Mouse (Mus musculus): ENCODE data around the gene Ube2g2.

Gene Ube2g2

DNA sequence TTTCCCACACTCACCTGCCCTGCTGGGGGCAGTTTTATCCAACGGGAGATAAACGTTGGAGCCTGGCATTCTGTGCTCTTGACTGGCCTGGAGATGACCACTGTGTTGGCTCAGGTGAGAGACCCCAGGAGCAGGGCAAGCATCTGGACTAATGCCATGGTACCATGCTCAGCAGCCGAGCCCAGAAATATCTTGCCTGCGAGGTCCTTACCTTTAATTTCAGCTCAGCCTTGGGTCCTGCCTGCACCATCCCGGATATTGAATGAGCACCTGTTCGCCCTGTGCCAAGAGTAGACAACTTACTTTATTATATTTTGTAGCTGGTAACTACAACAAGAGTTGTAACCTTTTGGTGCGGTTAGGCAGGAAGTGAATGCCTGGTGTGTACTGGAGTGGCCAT lies 15.2 kb upstream of the Ube2g2 start:
- no peak for DNase-seq (ENCODE audit: low spot score)

DNA sequence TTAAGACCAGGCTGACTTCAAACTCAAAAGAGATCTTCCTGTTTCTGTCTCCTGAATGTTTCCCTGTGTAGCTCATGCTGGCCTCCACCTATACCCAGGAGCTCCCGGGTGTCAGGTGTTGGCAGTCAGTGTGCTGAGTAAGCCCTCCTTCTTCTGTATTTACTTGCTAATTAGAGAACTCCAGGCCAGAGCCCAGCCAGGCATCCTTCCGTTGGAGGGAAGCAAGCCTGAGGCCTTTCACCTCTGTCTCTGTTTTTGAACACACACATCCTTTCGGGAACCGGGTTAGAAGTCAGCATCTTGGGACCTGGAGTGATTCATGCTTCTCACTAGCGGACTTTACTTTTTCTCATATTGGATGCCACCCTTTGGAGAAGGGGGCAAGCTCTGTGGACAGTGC lies 14.6 kb upstream of the Ube2g2 start:
- DNase-seq (ENCODE audit: low spot score): no peak

DNA sequence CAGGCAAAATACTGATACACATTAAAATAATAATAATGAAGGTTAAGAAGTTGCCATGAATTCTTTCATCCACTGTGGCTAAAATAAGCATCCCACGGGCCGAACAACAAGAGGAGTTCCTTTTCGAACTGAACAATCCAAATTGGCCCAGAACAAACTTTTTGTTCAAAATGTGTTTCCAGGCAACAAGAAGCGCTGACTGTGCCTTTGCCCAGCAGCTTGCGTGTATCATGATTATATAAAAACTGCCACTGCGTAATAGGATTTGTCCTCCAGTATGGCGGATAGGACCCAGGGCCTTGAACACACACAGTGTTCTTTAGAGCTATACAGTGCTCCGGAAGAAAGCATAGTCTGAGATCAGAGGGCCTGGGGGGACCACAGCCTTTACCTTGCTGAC lies 13.5 kb upstream of the Ube2g2 start:
- DNase-seq (ENCODE audit: low spot score): no peak

DNA sequence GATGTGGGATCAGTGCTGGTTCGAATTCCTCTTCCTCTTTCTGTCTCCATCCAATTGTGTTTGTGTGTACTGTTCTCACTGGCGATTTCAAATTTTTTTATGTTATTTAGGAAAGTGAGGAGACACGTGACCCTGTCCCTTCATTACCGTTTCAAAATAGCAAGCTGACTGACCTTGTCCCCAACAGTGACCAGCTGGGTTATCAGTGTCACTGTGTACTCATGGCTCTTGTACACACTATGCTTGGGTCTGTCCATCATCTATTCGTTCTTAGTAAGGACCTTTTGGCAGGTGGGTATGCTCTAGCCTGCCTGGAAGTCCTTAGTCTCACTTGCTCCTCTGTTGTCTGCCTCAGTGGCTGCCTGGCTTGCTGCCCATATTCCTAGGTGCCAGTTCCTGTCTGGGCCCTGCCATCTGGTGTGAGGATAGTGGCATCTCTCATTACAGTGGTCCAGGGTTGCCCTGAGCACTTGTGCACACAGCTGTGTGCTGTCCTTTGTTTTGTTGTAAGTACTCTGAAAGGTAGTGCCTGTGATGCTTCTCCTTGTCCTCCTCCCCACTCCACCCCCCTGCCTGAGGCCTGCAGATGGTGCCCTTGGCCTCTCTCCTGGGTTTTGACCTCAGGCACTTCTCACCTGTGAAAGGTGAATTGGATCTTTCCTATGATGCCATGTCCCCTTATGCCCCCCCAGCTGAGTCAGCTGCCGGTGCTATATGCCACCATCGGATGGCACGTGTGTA lies 11.7 kb upstream of the Ube2g2 start:
- DNase-seq (ENCODE audit: low spot score): no peak

DNA sequence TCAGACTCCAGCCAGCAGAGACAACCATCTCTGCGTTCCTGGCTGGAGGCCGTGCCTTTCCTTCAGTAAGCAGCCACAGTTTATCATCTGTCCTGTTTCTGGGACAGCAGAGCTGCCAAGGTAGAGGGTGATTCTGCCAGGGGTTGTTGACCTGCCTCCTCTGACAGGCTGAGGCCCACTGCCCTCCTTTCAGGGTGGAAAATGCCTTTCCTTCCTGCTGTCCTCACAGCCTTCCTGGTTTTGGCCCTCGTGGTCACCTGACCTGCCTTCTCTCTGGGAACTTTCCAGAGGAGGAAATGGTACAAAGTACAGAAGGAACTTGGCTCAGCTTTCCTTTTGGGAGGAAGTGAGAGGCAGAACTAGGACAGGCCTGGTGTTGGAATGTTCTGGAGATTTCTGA lies 8.7 kb upstream of the Ube2g2 start:
- no peak for DNase-seq (ENCODE audit: low spot score)

DNA sequence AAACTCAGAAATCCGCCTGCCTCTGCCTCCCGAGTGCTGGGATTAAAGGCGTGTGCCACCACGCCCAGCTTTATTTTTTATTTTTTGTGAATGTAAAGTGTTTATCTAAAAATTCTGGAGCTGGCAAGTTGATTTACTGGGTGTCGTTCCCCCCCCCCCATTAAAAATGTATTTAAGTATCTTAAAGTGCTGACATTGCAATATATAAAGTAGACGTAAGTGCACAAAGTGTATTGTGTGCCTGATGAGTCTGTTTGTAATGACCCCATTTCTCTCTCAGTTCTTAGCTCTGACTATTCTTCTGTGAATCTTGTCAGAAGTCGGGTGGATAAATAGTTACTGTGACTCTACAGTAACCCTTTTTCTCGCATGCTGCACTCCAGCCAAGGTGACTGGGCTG lies 6.4 kb upstream of the Ube2g2 start:
- DNase-seq (ENCODE audit: low spot score): no peak

DNA sequence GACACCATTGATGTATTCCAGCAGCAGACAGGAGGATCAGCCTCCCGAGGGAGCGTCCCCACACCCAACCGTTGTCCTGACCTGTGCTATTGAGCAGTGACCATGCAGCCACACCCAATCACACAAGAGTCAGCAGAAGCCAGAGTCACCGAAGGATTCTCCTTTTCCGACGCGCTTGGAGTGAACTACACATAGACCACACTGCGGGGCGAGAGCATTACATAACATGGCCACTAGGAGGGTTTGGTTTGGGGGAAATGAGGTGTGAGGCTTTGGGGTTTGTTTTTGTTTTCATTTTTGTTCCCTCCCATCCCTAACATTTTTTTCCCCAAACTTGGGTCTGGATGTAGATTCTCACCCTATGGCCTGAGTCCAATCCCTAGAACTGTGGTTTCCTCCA lies 5.9 kb upstream of the Ube2g2 start:
- DNase-seq (ENCODE audit: low spot score): no peak

DNA sequence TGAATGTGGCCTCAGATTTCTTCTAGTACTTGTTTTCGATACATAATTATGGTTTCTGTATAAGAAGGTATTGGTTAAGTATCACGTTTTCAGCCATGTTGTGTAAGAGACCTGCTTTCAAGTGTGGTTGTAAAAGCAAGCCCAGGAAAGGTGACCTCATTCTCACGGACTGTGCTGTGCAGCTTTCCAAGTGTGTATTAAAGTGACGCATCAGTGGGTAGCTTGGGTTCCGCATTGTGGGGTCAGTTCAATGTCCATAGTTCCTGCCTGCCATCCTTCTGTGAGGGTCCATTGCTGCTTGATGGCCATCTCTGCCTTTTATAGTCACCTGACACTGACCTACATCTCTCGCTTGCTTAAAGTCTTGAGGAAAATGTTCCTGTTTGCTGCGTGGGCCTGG lies 5.1 kb upstream of the Ube2g2 start:
- DNase-seq (ENCODE audit: low spot score): no peak

DNA sequence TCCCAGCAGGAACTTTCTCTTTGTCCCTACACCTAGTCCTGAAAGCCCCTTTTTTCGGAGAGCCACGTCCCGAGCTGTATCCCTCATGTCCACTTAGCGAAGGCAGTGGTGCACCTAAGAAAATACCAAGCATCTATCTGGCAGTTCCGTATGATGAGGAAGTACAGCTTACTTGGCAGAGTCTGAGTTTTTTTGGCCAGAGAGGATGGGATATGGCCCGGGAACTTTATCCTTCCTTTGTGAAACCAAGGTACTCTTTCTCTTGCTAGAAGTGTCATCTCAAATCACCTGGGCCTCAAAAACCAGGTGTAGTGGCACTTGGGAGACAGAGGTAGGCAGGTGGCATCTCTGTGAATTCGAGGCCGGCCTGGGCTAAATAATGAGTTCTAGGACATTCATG lies 529 bp upstream of the Ube2g2 start:
- no peak for DNase-seq (ENCODE audit: low spot score)

DNA sequence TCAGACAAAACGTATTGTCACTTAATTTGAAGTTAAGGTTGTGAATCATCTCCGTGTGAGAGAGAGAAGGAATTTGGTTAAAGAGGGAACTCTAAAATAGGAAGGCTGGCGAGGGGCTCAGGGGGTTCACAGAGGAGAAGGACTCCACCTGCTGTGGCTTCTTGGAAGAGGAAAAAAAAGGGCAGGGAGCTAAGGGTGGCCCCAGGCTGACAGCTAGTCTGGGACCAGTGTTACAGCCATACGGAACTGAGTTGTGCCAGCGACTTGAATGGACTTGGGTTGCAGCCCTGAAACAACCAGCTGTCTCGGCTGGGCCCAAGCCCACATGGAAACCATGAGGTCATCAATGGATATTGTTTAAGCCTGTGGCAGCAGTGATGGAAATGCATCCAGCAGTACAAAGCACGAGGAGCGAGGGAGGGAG lies 1.0 kb downstream of the Ube2g2 start:
- no peak for DNase-seq (ENCODE audit: low spot score)

DNA sequence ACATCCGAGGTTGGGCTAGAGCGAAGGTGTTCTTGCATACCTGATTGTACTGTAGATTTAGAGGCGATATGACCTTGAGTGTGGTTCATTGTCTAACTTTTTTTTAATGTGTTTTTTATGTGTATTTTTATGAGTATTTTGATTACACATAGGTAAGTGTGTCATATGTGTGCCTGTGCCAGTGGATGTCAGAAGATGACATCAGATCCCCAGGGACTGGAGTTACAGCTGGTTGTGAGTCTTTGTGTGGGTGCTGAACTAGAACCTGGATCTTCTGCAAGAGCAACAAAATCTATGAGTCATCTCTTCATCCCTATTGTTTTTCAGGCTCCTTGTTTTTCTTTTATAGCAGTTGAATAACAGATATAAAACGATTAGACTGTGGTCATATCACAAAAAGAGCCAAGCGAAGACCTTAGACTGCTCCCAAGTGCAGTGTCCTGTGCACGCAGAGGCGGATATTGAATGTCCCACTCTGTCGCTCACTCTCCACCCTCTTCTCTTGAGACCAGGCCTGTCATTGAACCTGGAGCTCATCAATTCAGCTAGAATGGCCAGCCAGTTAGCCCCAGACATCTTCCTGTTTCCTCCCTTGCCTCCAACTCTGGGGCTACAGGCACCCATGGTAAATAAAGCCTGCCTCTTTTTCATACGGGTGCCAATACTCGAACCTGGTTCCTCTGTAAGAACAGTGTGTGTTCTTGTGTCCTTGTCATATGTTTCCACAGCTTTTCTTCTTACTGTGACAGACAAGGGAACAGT lies 1.7 kb downstream of the Ube2g2 start:
- DNase-seq (ENCODE audit: low spot score): no peak

DNA sequence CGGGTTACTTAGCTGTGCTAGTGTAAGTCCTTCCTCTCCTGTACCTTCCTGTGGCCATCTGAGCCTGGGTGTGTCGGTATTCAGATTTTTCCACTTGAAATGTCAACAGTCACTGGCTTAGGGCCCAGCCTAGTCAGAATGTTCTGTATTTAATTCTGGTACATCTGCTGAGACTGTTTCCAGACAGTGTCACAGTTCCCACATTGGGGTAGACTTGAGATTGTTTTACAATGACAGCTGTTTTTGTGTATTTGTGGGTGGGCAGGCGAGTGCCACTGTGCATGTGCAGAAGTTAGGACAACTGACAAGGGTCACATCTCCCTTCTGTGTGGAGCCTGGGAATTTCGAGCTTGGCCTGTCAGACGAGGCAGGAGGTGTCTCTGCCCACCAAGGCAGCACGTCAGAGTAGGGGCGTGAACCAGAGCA lies 2.5 kb downstream of the Ube2g2 start:
- no peak for DNase-seq (ENCODE audit: low spot score)

DNA sequence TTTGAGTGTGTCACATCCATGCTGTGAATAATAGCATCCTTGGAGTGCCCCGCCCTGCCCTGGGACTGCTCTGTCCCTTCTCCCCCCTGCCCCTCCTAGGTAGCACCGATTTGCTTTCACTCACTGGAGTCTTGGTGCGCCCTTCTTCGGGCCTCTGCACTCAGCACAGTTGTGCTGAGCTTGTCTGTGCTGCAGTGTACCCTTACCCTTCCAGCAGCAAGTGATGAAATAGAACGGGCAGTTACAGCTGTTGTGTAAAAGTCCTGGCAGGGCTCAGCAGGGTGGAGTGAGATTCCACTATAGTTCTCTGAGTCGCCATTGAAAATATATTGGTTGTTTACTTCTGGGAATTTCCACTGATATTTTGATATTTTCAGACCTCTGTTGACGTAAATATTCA lies 4.0 kb downstream of the Ube2g2 start:
- DNase-seq (ENCODE audit: low spot score): no peak

DNA sequence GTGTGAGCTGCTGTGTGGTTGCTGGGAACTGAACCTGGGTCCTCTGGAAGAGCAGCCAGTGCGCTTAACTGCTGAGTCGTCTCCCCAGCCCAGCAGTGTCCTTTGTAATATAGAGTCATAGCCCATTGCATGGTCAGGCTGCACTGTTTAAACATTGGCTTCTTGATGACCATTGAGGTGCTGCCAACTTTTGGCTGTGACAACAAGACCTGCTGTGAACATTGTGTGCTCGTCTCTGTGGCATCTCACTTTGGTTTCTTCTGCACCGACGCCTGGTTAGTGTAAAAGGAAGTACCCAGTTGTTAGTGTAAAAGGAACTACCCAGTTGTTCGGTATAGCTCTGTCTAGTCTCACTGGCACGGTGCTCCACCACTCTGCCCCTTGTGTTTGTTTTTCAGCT lies 4.5 kb downstream of the Ube2g2 start:
- no peak for DNase-seq (ENCODE audit: low spot score)

DNA sequence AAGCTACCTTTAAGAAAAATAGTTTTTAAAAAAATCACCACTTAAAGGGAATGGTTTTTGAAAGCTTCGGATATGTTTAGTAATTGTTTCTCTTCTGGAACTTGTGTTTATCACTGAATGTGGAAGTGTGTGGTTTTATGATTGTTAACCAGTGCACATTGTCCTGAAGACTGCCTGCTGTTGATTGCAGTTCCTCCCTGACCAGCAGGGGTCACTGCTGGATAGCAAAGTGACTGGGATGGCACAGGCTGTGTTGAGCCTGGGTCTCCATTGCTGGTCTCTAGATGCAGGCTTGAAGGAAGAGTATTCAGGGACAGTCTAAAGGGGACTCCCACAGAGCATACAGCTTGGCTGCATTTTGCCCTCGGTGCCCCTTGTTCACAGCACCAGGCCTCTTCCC lies 5.4 kb downstream of the Ube2g2 start:
- DNase-seq (ENCODE audit: low spot score): peak; percentile 73

DNA sequence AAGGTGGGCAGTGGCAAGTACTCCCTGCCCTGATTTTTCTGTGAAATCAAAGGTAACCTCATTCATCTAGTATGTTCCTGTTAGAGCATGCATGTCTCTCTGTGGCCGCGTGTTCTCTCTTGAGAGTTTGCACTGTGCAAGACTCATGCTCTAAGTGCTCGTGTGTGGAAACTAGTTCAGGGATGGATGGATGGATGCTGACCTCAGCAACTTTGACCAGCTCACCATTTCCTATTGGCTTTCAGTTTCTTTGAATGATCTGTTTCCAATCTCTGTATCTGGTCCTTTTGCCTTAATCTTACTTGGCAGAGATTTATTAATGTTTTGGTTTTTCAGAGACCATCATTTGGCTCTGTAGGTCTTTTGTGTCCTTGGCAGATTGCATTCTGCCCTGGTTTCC lies 7.1 kb downstream of the Ube2g2 start:
- no peak for DNase-seq (ENCODE audit: low spot score)

DNA sequence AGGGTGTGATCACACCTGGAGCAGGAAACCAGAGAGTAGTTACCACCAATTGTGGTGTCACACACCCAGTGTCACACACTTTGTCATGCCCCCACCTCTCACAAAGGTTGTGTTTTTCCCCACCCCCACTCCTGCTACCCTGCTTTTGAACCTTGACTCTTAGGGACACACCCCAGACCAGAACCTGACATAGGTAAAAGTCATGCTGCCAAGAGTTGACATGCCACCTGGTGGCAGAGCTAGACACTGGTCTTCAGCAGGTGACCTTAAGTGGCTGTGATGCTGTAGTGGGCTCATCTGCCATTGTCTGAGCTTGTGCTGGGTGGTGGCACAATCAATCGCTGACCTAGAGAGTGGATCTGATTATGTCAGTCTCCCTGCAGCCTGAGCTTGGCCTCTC lies 7.9 kb downstream of the Ube2g2 start:
- no peak for DNase-seq (ENCODE audit: low spot score)

DNA sequence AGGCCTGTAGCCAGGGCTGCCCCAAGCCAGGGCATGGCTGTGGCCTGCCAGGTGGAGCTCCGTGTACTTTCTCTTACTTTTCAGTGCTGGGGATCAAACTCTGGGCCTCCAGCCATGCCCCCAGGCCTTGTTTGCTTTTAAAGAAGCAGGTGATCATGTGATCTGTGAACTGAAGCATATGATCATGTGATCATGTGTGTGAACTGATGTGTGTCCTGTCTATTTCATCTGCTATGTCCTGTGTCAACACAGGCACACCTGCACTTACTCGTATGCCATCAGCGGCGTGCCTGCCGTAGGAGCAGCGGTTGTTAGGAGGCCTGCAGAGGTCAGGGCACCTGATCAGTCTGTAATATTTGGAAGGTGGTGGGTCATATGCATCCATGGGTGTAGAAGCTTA lies 11.9 kb downstream of the Ube2g2 start:
- no peak for DNase-seq (ENCODE audit: low spot score)

DNA sequence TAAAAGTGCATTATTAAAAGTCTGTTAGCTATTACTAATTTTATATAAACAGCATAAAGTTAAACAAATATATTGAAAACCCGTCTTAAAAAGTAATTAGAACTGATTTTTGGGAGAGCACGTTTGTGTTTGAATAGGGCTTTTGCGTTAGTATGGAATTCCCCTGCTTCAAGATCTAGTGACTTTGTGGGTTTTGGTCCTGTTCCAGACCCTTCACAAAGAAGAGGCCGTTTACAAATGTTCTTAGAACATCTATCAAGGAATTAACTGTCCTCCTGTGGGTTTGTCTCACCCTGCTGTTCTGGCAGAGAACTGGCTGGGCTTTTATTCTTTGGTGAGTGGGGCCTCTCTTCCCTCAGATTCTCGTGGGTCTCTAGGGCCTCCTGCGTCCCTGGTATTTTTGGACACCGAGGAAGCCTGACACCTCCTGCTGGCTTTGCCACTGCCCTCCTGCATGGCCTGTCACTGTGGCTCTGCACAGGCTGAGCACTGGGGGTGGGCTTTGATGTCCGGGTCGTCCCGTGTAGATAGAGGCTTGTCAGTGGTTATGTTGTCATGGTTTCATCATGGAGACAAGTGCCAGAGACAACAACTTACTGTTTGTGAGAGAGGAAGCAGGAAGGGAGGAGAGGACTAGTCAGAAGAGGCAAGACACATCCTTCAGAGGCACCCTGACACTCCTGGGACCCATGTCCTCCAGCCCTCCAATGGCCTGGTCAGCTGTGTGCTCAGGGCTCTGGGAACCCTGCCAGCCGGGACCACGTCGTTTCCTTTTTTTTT lies 12.6 kb downstream of the Ube2g2 start:
- DNase-seq (ENCODE audit: low spot score): no peak

DNA sequence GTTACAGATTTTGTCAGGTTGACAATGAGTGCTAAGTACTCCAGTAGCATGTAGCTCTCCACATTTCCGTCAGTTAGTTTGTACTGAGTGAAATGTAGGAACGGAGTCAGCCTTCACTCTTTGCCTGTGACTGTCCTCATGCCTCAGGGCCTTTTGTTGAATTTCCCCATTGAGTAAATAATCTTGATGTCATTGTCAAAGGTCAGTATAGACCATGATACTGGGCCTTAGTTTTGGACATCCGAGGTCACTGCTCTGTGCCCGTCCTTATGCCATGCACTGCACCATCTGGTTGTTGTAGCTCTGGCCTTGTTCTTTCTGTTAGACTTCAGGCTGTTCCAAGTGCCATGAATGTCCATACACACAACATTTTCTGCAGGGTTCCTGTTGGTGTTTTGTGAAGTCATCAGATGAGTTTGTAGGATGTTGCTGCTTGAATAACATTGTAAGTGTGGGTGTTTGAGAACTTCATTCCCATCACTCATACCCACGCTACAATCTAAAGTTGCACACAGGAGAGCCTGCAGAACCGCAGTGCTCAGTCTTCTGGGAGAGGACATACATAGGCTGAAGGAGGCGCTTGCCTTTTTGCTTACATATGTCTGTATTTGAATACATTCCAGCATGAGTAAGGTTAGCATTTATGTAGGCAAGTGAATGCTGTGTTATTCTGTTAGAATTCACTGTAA lies 14.3 kb downstream of the Ube2g2 start:
- DNase-seq (ENCODE audit: low spot score): no peak

DNA sequence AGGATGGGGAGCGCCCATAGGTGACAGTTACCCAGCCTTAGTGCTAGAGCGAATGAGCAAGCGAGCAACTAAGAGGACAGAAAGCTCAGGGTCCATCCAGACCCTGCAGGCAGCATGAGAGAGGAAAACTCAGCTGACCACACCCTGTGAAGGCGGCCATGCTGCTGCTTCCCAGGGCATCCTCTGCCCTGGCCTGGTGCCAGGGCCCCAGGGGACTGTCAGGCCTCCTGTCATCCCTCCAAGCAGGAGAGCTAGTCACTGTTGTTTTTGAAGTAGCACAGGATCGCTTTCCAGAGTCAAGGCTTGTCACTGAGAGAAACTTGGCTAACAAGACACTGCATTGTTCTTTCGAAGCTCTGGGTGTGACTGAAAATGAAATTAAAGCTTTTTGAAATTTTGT lies 16.9 kb downstream of the Ube2g2 start:
- no peak for DNase-seq (ENCODE audit: low spot score)

DNA sequence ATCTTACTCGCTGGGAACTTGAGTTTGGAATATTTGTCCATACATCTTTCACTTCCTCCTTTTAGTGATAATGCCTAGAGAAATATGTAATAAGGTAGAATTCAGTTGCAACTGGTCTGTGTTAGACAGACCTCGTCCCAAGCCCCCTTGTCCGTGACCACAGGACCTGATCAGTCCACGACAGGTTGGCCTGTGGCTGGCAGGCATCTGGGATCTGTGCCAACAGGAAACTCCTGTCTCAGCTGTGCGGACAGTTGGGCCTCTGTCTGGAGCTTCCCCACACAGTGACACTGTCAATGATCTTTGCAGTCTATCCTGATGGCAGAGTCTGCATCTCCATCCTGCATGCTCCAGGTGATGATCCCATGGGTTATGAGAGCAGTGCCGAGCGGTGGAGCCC lies 21.1 kb downstream of the Ube2g2 start:
- no peak for DNase-seq (ENCODE audit: low spot score)
